Mouse (Mus musculus): ENCODE measurements around the gene Akt3.

Akt3 gene

GRCm38 (mm10) chr1:177010607-177011302 lies 247.2 kb downstream of the Akt3 start:
- DNase-seq (ENCODE audit: low spot score), result no peak

- DNase-seq (ENCODE audit: low spot score), result no peak
Measured at GRCm38 (mm10) chr1:177010041-177010440, 248.0 kb downstream of the Akt3 start.

- DNase-seq (ENCODE audit: low spot score), result no peak
Measured at GRCm38 (mm10) chr1:177008777-177009176, 249.2 kb downstream of the Akt3 start.

- no peak for DNase-seq (ENCODE audit: low spot score)
Measured at GRCm38 (mm10) chr1:177007405-177007804, 250.6 kb downstream of the Akt3 start.

- DNase-seq (ENCODE audit: low spot score), result no peak
Measured at GRCm38 (mm10) chr1:177004041-177004741, 253.8 kb downstream of the Akt3 start.

- no peak for DNase-seq (ENCODE audit: low spot score)
Measured at GRCm38 (mm10) chr1:177002951-177003350, 255.1 kb downstream of the Akt3 start.

- no peak for DNase-seq (ENCODE audit: low spot score)
Measured at GRCm38 (mm10) chr1:176999011-176999410, 259.0 kb downstream of the Akt3 start.

GRCm38 (mm10) chr1:176997711-176998689 lies 260.0 kb downstream of the Akt3 start:
- no peak for DNase-seq (ENCODE audit: low spot score)

GRCm38 (mm10) chr1:176997254-176997653 lies 260.7 kb downstream of the Akt3 start:
- no peak for DNase-seq (ENCODE audit: low spot score)

- no peak for DNase-seq (ENCODE audit: low spot score)
Measured at GRCm38 (mm10) chr1:176996630-176997201, 261.3 kb downstream of the Akt3 start.

- DNase-seq (ENCODE audit: low spot score), result no peak
Measured at GRCm38 (mm10) chr1:176996166-176996565, 261.8 kb downstream of the Akt3 start.

GRCm38 (mm10) chr1:176995419-176995775 lies 262.6 kb downstream of the Akt3 start:
- DNase-seq (ENCODE audit: low spot score), result no peak

- DNase-seq (ENCODE audit: low spot score), result no peak
Measured at GRCm38 (mm10) chr1:176994707-176995418, 263.1 kb downstream of the Akt3 start.

- DNase-seq (ENCODE audit: low spot score), result no peak
Measured at GRCm38 (mm10) chr1:176994087-176994486, 263.9 kb downstream of the Akt3 start.

- no peak for DNase-seq (ENCODE audit: low spot score)
Measured at GRCm38 (mm10) chr1:176993141-176994010, 264.6 kb downstream of the Akt3 start.

- DNase-seq (ENCODE audit: low spot score), result no peak
Measured at GRCm38 (mm10) chr1:176992517-176992916, 265.5 kb downstream of the Akt3 start.

GRCm38 (mm10) chr1:176991473-176991872 lies 266.5 kb downstream of the Akt3 start:
- no peak for DNase-seq (ENCODE audit: low spot score)

GRCm38 (mm10) chr1:176986990-176987740 lies 270.8 kb downstream of the Akt3 start:
- DNase-seq (ENCODE audit: low spot score), result no peak

GRCm38 (mm10) chr1:176986275-176986674 lies 271.7 kb downstream of the Akt3 start:
- no peak for DNase-seq (ENCODE audit: low spot score)

- no peak for DNase-seq (ENCODE audit: low spot score)
Measured at GRCm38 (mm10) chr1:176985691-176986090, 272.3 kb downstream of the Akt3 start.

Measured in ovary, postnatal 14 days (tissue).